Mouse (Mus musculus) adrenal gland, postnatal 25 days (tissue): Measurements from ENCODE around the gene Cpne1. TPM values are rescaled to one million over a fixed set of nuclear protein-coding genes. Genes with fewer than 3 reads are reported as not detected.
A peak's percentile ranks its signal among the peaks of the same experiment; 100 is the strongest.
"Not testable (repeated sequence)": the region's sequence is repeated elsewhere in the genome, so short reads cannot be mapped to it uniquely, and the experiment has no call there.

Source experiments
- DNase-seq: peaks from one replicate; pipeline ENCODE4 v3.0.0; 2021; ENCODE audit warnings: mixed read lengths
- long read RNA-seq: library from polyadenylated mRNA; stranded (forward); transcript quantifications from one replicate; pipeline ENCODE4 v2.0.0, GENCODE M21; 2021
- total RNA-seq: library from RNA; stranded (reverse); gene quantifications from 2 replicates; pipeline ENCODE4 v1.2.3, GENCODE M21; 2021

Gene Cpne1
- 32.5 and 59.7 TPM in 2 replicates for total RNA-seq
- long read RNA-seq, transcript Cpne1-202 (16 exons, 3,441 nt): major isoform, 9 of 35 reads
- long read RNA-seq, partial matches to known transcripts: 18 of 35 reads
- long read RNA-seq, other reads (novel, unspliced or antisense): 6 of 35 reads

- peak; percentile 94 for DNase-seq
Measured at GRCm38 (mm10) chr2:156111358-156112079, at the start of gene Cpne1, which contains the start of gene Rbm12. TSS of gene Cpne1 (minus strand) at chr2:156111965. TSS of gene Rbm12 (minus strand) at chr2:156111978.

- DNase-seq: no peak
Measured at GRCm38 (mm10) chr2:156151538-156151937, 39.8 kb upstream of the Cpne1 start.

GRCm38 (mm10) chr2:156147316-156147915 lies 35.7 kb upstream of the Cpne1 start:
- DNase-seq: no peak

GRCm38 (mm10) chr2:156146272-156146989 lies 34.7 kb upstream of the Cpne1 start:
- DNase-seq: no peak

- DNase-seq: no peak
Measured at GRCm38 (mm10) chr2:156145486-156146130, 33.8 kb upstream of the Cpne1 start.

GRCm38 (mm10) chr2:156143953-156144724 lies 32.4 kb upstream of the Cpne1 start, which contains the start of the genes Romo1 and Nfs1:
TSS of gene Romo1 (plus strand) at chr2:156144039.
TSS of gene Nfs1 (minus strand) at chr2:156144186.
- DNase-seq: peak; percentile 91

GRCm38 (mm10) chr2:156143367-156143766 lies 31.6 kb upstream of the Cpne1 start:
- no peak for DNase-seq

- no peak for DNase-seq
Measured at GRCm38 (mm10) chr2:156142820-156143219, 31.1 kb upstream of the Cpne1 start.

GRCm38 (mm10) chr2:156135695-156136094 lies 23.9 kb upstream of the Cpne1 start:
- DNase-seq: no peak

- DNase-seq: no peak
Measured at GRCm38 (mm10) chr2:156134161-156134560, 22.4 kb upstream of the Cpne1 start.

GRCm38 (mm10) chr2:156126992-156127391 lies 15.2 kb upstream of the Cpne1 start, which contains the start of gene Gm28036:
TSS of gene Gm28036 (minus strand) at chr2:156127092.
- no peak for DNase-seq

- no peak for DNase-seq
Measured at GRCm38 (mm10) chr2:156123731-156124130, 12.0 kb upstream of the Cpne1 start.

GRCm38 (mm10) chr2:156119566-156119965 lies 7.8 kb upstream of the Cpne1 start:
- no peak for DNase-seq

- DNase-seq: not testable (repeated sequence)
Measured at GRCm38 (mm10) chr2:156112080-156112423, 287 bp upstream of the Cpne1 start.

GRCm38 (mm10) chr2:156110627-156111357 lies 973 bp downstream of the Cpne1 start:
- no peak for DNase-seq

- DNase-seq: no peak
Measured at GRCm38 (mm10) chr2:156091926-156092325, 19.8 kb downstream of the Cpne1 start.

- DNase-seq: no peak
Measured at GRCm38 (mm10) chr2:156089799-156090198, 22.0 kb downstream of the Cpne1 start.

- DNase-seq: no peak
Measured at GRCm38 (mm10) chr2:156087391-156088110, 24.2 kb downstream of the Cpne1 start.

- no peak for DNase-seq
Measured at GRCm38 (mm10) chr2:156084541-156084940, 27.2 kb downstream of the Cpne1 start.

- no peak for DNase-seq
Measured at GRCm38 (mm10) chr2:156080391-156080790, 31.4 kb downstream of the Cpne1 start.
